Mouse (Mus musculus): Measurements from ENCODE around the gene Prm3.

DNA sequence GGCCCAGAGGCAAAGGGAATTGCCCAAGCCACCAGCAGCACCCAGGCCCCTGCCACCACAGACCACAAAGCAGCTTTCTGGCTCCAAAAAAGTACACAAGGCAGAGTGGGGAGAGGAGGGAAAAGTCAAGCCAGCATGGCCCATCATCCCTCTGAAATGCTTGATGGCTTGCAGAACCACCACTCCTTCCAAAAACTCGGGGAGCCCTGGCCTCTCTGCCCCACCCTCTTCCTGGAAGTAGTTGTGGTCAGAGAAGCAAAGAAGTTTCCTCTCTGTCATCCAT, 7.6 kb downstream of the Prm3 start:
- TF ChIP-seq CTCF (IDR thresholded peaks at IDR 0.05; ENCODE audit: borderline replicate concordance, extremely low read depth, insufficient read depth, insufficient read length) = no peak
- TF ChIP-seq POLR2A (IDR thresholded peaks at IDR 0.05; ENCODE audit: borderline replicate concordance, extremely low read depth, insufficient read depth, insufficient read length, poor library complexity, severe bottlenecking) = no peak

Measured in brain, embryonic 14.5 days (tissue).